Mouse (Mus musculus) lung, postnatal 25 days (tissue): ENCODE measurements around the gene Anapc11.

ENCODE experiments used
- DNase-seq: peaks from one replicate; pipeline ENCODE4 v3.0.0; 2022; ENCODE audit warnings: low spot score

The Anapc11 gene

DNA sequence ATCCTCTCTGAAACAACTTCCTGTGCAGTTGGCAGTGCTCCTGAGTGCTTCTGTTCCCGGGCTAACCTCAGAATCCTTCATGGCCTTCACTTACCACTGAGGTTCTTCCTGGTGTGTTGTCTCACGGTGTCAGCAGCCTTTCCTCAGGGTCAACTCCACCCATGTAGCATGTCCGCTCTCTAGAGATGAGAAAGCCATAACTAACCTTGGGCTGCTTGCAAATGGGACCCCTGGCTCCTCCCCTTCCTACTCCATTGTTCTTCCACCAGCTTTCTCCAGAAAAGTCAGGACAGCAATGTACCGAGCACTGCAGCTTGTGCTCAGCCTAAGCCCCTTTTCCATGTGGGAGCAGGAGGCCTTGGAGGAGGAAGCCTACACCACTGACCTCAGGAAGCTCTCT is 8.5 kb downstream of the Anapc11 start:
- no peak for DNase-seq

DNA sequence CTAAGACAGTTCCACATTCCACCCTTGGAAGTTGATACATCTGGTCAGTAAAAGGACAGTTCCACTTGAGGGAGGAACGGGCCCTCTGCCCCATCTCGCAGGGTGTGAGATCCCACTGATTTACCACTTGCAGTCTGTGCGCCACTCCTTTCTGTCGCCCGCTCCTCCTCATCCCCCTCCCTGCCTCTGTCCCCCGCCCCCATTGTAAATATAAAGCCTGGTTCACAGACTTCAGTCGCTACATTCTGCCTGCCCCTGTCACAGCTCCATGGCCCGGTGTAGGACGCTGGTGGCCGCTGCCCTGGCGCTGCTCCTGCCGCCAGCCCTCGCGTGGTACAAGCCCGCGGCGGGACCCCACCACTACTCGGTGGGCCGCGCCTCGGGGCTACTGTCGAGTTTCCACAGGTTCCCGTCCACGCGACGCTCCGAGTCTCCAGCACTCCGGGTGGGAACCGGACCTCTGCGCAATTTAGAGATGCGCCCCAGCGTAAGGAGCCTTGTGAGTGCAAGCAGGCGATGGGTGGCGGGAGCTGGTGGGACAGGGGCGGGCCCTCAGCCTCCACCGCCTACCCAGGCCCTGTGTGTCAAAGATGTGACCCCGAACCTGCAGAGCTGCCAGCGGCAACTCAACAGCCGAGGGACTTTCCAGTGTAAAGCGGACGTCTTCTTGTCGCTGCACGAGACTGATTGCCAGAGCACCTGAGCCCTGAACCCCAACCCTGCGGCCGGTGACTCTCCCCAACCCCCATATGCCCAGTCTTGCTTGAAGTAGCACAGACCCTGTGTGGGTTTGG is 10.2 kb downstream of the Anapc11 start, which contains the start of gene Npb:
TSS of gene Npb (plus strand) at position 237 of the 794 bp plus-strand sequence.
- DNase-seq = no peak

DNA sequence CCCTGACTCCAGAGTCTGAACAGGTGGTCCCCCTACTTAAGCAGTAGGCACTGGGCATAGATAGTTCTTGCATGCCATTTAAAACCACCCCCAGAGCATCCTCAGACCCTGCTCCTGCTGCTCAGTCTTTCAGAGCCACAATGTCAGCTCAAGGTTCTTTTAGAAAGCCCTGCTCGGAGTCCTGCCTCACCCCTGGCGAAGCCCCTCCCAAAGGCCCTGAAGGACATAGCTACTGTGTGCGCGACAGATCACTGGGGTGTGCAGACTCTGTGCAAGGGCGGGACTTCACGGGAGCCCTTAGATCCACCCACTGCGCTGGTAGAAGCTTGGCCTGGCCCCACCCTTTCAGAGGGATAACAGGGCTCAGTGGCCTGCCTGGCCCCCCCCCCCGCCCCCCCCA is 11.0 kb downstream of the Anapc11 start:
- no peak for DNase-seq

DNA sequence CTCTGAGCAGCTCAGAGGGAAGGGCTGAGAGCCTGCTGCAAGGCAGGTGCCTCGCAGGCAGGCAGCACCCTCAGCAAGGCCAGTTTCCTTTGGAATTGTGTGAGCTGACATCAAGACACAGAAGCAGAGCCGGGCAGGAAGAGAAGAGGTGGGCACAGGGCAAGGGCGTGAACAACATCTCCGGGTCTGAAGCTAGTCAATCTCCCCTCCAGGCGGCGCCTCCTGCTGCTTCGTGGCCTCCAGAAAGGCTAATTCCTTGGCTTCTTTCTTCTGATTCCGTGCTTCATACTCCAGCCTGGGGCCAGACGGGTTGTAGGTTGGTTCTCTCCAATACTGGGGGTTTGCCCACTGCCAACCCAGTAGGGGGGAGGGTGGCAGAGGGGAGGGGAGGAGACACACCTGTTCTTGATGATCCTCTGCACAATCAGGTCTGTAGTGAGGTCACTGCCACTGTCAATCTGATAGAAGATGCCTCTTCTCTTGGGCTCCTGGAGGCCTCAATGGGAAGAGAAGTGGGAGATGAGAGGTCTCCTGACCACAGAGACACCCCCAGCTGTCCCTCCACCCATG is 12.3 kb downstream of the Anapc11 start:
- no peak for DNase-seq

DNA sequence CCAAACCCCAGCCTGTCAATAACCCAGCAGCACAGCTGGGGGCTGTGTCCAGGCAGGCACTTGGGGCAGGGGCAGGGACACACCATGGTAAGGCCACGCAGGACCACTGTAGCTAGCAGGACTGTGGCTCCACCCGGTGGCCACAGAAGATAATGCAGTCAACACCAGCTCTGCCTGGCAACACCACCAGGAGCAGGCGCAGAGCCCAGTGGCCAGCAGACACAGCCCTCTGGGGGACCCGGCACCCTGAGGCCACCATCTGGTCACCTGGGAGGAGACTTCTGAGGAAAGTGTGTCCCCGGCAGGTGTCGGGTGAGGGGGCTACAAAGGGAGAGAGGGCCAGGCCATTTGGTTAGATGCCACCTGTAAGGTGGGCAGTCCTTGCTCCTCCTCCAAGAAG is 14.5 kb downstream of the Anapc11 start:
- DNase-seq = peak; percentile 68

DNA sequence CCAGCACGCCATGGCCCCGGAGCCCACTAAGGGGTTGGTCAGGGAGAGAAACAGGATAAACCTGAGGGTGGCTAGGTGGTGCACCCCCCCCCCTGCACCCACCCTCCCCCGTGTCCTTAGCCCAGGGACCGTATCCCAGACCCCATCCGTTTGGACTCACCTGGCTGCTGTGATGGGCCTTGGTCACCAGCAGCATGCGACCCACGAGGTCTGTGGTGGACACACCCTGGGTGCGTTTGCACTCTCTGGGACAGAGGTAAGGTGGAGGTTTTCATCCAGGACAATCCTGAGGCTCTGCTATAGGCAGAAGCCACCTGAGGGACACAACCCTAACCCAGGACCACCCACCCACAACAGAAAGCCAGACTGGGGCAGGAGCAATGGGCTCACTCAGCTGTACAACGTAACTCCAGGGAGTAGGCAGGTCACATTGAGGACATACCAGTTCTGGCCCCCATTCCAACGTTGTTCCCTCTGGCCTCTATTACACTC is 15.3 kb downstream of the Anapc11 start:
- no peak for DNase-seq

DNA sequence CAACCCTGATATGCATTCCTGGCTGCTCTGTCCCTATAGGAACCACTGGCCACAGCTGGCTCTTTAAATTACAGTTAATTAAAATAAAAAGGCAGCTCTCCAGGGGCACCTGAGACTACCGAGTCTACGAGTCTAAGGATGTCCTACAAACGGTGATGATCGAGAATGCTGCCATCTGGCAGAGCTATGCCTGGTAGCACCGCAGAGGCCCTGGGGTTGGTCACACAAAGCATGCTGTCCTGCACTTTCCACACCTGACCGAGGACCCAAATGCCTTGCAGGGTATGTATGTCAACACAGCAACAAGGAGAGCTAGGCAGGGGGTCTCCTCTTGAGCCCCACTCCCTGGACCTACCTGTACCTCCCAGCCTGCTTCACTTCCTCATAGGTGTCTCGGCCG is 15.8 kb downstream of the Anapc11 start:
- no peak for DNase-seq

DNA sequence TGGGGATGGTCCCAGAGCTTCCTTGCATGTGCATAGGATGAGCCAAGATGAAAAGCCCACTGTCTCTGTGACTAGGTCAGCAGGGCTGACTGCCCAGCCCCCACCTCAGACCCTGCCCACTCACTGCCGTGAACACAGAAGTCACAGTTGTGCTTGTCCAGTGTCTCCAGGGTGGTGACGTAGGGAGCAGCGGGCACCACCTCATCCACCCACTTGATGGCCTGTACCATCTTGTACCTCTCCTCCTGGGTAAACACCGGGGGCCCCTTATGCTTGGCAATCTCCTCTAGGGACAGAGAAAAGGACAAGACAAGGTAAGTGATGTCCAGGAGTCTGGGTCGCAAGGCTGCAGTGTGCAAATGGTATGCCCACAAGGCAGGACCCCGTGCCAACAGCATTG is 16.9 kb downstream of the Anapc11 start:
- no peak for DNase-seq

DNA sequence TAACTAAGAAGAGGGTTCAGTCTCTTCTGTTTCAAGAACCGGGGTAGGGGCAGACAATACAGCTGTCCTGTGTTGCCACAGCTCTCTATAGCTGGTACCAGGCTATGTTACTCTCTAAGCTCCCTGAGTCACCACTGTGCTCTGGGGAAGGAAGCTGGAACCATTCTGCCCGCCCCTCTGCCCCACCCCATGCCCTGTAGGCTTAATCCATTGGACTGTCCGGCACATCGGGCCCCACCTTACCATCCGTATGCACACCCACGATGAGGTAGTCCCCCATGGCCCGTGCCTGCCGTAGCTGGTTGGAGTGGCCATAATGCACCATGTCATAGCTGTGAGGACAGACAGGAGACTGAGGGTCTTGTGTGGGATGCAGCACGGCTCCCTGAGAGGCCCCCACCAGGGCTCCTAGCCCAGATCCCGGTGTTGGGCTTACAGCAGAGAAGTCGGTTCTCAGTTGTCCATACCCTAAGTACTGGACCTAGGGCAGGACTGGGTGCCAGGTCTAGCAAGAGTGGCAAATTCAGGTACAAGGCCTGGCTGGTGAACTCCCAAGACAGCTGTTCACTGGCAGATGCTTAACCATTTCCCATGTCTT is 17.5 kb downstream of the Anapc11 start:
- DNase-seq = no peak

DNA sequence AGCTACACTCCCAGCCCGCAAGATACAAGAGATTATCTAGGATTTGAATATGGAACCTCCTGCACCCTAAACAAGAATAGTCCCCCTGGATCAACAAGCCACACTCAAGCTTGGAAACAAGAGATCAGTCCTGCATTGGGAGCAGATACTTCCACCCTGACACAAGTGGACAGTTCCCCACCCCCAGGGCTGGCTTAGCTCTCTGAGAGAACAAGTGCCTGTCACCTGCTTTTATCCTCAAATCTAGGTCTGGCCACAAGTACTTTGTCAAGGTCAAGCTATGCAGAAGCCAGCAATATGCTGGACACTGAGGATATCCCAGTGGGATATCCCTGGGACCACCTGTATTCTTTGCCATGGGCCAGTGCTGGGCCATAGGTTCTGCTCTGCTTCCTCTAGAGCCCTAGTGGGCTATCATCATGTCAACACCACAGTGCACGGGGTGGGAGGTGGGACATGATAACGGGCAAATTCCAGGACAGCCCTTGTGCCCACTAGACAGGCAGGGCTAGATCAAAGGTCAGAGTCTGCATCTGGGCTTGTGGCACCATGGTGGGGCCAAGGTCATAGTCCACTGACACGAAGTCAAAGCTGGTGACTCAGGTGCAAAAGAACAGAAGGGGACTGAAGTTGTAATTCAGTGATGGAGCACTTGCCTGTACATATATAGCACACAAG is 18.5 kb downstream of the Anapc11 start:
- no peak for DNase-seq

DNA sequence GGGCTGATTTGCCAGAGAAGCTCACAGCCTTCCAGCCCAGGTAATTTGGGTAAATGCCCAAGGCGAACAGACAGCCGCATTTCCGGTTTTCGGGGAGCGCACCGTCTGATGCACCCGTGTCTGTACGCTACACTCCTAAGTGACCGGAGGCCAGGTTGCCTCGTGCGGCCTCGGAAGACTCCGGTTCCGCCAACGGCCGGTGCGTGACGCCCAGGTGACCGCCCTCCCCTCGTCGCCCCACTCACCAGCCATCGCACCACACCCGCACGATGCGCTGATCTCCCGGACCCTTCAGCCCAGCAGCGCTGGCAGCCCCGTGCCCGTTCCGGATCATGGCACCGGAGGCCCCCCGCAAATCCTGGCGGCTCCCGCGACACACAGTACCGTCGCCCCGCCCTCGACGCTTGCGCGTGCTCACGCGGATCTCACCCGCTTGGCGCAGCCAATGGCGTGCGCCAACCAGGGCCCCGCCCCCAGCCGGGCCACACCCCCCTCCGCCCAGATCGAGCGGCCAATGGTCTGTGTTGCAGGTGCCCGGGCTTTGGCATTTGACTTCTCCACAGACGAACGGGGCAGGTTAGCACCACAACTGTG is 19.4 kb downstream of the Anapc11 start, which contains the start of gene Pcyt2:
TSS of gene Pcyt2 (minus strand) at position 418 of the 594 bp plus-strand sequence.
- peak; percentile 93 for DNase-seq

DNA sequence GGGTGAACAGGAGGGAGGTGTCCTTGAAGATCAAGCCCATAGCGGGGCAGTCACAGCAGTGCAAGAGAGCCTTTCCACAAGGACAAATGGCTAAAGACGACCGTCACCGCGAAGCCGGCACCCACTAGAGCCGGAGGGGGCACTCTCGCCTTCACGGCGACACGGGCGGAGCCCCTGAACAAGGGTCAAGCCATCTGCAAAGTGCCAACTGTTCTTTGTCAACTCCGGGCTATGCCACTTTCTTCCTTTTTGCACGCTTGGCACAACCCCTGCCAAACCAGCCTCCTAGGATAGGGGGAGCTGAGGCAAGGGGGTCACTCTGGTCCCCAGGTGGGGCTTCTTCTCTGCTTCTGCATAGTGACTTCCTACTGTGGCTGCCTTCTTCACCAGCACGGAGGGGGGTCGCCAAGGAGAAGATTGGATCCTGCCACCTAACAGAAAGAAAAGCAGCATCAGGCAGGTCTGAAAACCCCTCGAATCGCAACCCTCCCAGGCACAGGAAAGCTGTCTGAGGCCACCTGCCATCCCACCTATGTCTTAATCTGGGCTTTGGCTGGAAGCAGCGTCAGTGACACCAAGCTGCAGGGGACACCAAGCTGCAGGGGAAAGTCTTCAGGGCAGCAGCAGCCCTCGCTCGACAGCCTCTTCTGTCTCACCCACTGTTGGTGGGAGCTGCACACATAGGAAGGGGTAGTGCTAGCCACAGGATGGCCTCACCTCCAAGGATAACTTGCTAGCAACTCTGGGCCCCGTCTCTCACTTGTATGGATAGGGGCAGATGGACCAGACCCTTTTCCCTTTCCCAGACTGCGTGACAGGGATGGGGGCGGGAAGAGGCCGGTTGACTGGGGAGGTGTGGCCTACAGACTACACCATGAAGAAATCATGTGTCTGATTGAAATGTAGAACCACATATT is 20.7 kb downstream of the Anapc11 start:
- DNase-seq = no peak

DNA sequence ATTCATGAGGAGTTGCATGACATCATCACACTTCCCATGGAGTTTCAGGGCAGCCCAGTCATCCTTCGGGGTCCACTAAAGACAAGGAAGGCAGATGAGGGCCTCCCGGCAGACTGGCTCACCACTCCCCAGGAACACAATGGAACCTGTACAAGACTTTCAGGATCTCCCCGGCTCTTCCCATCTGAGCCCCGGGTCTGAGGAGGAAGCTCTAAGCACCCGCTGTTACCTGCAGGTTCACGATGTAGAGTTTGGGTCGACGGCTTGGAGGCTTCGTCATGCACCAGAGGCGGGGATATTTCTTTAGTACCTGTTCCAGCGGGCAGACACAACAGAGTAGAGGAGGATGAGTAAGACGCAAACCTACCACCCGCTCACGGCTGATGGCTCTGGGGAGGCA is 22.0 kb downstream of the Anapc11 start:
- DNase-seq = no peak

DNA sequence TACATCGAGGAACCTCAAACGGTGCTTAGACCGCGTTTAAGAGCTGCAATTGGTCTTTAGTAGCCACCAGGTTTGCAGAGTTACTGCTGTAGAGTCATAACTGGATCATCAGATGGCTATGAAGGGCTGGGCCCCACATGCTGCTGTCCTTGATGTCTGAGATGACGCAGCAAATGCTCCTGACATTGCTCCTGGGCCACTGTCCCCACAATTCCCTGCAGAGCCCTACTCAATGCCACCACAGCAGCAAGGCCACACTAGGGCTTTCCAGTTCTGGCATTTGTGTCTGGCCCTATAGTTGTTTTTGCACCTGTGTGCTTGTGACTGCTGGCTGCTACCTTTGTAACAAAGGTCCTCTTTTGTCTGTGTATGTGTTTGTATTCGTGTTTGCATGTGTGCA is 24.6 kb downstream of the Anapc11 start:
- no peak for DNase-seq

DNA sequence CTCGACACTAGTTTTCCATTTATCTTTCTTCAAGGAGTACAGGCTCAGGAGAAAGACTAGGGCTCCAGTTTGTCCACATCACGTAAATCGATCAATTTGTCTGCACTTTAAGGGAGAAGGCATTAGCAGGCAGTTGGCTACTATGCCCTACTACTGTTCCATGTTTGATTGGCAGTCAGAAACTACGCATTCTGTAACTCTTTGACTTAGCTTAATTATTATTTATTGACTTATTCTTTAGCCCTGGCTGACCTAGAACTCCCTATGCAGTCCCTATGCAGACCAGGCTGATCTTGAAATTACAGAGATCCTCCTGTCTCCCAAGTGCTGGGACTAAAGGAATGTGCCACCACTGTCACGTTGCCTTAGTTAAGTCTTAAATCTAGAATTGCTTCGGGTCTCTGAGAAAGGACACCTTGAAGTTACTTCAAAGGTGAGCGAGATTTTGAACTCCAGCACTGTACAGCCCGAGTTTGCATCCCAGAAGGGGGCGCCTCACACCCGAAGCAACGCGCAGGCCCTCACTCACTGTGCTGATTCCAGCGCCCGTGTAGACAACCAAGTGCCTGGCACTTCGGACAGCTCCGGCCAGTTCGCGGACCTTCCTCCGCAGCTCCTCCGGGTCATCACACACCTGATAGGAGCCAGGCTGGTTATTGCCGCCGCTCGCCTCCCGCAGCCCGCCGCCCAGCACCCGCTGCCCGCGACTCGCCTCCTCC is 25.9 kb downstream of the Anapc11 start:
- peak; percentile 70 for DNase-seq

DNA sequence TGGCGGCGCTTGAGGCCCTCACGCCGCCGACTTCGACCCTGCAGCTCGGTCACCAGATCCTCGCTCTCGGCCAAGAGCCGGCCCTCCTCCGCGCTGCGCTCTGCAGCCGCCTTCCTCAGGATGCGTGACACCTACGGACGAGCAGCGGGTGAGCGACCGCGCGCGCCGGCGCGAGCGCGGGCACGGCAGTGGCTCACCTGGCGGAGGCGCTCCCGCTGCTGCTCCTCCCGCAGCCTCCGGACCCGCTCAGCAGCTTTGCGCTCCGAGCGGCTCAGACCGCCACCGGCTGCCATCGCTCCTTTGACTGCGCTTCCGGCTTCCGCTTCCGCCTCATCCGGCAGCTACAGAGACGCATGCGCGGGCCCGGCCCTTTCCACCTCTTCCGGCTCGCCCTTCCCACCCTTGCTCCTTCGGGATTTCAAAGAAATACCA is 26.5 kb downstream of the Anapc11 start:
- DNase-seq = peak; percentile 89

DNA sequence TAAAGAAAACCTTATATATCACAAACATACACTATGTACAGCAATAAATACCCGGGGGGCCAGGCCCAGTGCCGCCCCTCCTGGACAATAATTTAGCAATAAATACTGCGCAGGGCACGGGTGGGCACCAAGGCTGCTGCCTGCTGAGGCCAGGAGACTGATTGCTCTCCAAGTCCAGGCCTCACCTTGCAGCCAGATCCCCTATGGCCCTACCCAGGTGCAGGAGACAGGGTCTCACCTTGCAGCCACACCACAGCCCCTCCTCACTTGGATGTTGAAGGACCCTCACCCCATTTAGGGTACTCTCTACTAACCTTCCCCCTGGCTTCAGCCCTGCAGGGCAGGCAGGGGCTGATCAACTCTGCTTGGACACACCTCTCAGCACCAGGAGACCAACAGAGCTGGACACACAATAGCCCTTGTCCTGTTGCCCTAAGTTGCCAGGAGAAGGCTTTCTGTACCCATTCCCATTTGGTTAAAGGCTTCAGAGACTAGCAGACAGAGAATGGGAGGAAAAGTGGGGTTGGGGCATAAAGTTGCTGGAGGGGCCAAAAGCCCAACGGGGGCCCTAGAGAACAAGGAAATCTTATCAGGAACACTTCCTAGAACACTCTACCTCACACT is 27.0 kb downstream of the Anapc11 start, which contains the start of gene Sirt7:
TSS of gene Sirt7 (minus strand) at position 89 of the 624 bp plus-strand sequence.
- no peak for DNase-seq

DNA sequence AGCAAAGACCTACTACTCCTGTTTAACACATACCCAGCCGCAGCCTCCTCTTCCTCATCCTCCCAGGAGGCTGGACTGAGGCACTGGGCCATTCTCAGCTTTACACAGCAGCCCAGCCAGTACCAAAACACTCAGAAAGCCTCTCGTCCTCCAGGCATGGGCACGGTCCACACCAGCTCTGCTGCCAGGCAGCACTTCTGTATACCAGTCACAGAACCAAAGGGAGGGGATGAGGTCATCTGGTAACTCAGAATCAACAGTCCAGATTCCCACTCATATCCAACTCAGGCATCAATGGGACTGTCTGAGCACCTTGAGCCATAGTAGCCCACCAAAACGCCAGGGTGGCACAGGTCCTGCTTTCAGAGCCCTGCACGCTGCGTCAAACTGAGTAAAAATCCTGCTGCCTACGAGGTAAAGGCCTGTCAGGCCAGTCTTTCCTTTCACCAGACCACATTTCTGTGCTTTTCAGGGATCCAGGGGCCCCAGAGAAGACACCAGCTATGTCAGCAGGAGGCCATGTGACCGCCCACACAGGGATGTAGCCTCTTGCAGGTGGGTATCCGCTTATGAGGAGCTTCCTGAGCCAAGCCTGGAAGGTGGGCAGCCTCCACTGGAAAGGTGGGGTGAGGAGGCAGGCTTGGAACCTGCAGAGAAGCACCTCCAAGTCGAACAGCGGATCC is 28.7 kb downstream of the Anapc11 start:
- no peak for DNase-seq
